Mouse (Mus musculus) layer of hippocampus, postnatal 10 days (tissue): ENCODE measurements around the gene Atg4d. TPM values are rescaled to one million over a fixed set of nuclear protein-coding genes. Genes with fewer than 3 reads are reported as not detected.
"Not testable (repeated sequence)": the region's sequence is repeated elsewhere in the genome, so short reads cannot be mapped to it uniquely, and the experiment has no call there.

Experiments
- DNase-seq, 2 experiments: peaks; one replicate each; pipeline ENCODE4 v3.0.0; 2021; ENCODE audit warnings: low spot score in 2 of 2
- total RNA-seq, 2 experiments: library from RNA; stranded (reverse); gene quantifications; 2 replicates each; pipeline ENCODE4 v1.2.3; 2021

Atg4d gene
- total RNA-seq, 2 experiments from 2014 or later, result 28.8 to 29.4 TPM

DNA sequence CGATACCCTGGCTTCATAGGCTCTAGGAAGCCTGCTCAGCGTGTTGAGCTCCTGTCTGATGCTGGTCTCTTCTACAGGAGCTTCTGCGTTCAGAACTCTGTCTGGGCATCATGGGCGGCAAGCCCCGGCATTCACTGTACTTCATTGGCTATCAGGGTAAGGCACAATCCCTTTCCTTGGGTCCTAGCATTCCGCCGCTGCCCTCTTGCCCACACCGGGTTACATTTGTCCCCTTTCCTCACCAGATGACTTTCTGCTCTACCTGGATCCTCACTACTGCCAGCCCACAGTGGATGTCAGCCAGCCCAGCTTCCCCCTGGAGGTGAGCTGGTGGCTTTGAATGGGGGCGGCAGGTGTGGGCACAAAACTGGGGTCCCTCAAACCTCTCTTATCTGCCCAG, 7.3 kb downstream of the Atg4d start:
- no peak for DNase-seq

DNA sequence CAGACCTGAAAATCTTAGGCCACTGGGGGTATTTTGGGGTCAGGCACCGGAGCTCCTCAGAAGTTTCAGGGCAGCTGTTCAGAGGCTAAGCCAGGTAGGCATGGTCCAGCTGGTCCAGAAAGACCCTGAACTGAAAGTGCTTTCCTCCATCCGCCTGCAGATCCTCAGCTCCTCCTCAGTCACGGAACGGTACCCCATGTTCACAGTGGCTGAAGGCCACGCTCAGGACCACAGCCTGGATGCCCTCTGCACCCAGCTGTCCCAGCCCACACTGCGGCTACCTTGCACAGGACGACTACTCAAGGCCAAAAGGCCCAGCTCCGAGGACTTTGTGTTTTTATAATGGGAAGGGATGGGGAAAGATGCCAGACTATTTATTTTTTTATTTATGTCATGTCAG, 8.0 kb downstream of the Atg4d start:
- no peak for DNase-seq

DNA sequence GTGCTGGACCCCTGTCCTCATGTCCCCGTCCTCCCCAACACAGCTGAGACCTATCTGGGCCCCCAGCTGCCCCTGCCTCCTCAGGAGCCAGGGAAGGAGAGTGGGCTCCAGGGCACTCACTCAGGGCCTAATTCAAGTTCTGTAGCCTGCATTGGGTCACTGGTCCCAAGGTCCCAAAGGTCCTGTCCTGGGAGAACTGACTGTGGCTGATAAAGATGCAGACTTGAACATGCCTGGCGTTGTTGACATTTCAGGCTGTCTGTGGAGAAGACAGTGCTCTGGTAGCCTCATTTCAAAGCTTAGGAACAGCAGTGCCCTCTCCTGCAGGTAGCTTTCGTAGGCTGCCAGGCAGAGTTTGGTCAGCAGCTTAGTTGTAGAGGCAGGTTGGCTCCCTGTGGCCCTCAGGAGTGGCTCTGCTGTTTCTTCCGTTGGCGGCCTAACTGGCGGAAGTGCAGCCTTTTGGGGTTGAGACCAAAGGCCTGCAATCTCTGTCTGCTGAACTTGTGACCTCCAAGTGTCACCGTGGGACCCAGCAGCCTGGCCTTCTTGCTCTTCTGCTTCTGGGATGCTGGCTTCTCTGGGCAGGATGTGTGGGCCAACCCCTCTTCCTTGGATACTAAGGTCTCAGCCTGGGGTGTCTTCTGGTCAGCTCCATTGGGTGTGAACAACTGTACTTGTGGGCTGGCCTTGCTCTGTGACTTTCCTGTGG, 8.6 kb downstream of the Atg4d start:
- no peak for DNase-seq

DNA sequence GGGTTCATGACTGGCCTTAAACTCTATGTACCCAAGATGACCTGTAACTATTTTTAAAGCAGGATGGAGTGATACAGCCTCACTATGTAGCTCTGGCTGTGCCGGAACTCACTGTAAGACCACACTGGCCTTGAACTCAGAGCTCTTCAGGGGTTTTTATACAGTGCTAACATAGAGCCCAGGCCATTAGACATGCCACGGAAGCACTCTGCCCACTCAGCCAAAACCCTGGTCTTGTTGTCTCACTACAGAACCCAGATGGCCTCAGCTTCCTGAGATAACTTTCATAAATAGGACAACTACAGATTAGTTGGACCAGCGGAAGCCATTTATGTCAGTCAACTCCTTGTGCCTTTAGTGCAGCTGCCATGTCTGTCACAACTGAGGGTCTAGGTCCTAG, 9.2 kb downstream of the Atg4d start:
- no peak for DNase-seq

DNA sequence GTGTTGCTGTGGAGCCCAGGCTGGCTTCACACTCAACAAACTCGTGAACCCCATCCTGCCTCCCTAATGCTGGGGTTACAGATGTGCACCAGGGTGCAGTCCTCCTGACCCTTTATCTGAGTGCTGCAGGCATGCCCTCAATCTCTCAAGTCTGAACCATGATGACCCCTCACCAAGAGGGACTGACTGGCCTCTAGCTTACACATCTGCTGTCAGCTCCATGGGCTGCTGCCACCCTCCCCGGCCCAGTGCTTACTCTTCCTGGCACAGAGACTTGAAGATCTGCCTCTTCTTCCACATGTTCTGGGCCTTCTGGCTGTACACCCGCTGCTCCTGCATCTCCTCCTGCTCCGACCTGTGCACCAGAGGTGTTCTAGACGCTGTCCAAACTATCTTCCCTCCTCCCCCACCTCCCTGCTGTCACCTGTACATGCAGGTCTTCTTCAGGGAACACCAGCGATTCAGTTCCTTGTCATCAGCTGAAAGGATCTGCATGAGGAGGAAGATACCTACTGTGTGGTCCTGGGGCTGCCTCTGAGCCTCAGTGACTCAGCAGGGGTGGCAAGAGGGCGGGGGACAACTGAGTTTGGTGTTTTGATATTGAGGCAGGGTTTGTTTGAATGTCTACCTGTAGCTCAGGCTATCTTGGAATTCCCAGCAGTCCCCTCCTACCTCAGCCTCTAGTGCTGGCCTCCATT, 10.1 kb downstream of the Atg4d start:
- no peak for DNase-seq

DNA sequence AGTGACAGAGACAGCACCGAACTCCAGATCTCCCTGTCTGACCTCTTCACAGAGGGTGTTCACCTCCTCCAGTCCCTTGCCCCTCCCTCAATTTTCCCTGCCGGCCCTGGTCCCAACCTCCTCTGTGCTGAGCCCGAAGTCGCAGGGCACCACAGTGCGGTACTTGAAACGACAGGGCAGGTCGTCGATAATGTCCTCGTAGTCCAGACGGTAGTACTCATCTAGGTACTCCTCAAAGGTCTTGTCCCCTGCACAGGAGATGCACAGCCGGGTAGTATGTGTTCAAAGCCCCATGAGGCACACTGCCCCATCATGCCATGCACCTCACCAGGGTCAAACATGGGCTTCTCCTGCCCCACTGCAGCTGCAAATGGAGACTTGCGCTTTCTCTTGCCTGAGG, 10.6 kb downstream of the Atg4d start:
- DNase-seq, result no peak

DNA sequence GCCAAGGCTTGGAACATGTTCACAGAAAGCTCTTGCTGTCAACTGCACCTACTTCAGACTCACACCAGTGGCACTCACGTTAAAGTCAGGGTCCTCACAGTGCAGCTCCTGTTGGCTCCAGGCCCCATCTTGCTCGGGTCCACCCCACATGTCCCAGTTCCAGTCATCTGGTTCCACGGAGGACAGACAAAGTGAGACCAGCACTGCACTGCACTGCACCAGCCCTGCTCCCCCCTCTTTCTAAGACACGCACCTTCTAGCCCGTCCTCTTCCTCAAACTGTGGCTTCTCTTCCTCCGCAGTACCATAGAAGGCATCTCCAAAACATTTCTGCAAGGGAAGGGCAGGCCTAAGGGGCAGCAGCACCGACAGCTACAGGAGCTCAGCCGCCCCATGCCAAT, 11.2 kb downstream of the Atg4d start:
- DNase-seq, result no peak

DNA sequence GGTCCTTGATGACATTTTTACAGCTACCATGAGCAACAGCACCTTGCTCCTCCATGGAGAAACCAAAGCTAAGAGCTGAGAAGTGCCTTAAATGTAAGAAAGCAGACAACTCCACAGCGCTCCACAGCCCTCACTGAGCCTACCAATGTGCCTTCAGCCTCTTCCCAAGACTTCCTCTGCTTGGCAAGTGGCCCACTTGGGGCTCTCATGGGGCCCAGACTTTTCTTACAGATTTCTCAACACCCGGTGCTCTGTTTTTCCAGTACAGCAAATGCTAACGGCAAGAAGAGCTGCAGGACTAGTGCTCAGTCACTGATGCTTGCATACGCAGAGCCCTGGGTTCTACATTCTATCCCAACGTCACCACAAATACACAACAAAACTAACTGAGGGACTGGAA, 12.7 kb downstream of the Atg4d start:
- DNase-seq, result no peak

DNA sequence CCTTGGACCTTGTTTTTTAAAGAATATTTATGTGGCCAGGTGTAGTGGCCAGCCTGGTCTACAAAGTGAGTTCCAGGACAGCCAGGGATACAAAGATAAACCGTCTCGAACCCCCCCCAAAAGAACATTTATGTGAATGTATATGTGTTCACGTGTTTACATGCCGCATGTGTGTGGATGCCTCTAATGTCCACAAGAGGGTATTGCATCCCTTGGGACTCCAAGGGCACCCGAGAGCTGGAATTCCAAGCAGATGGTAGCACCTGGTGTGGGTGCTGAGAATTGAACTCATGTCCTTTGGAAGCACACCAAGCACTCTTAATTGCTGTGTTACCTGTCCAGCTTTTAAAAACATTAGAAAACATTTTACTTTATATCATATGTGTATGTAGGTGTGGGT, 18.5 kb downstream of the Atg4d start:
- no peak for DNase-seq

DNA sequence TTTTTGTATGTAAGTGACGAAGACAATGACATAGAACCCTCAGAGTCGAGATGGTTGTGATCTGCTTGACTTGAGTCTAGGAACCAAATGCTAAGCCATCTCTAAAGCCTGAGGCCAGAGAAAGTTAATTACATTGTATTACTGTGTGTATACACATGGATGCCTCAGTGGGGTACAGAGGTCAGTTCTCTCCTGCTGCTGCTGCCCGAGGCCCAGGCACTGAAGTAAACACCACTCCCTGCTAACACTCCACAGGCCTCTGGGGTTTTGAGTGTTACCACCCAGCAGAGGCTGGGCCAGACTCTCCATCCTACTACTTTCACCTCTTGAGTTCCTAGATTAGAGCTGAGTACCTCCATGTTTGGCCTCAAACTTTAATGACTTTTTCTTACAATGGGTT, 18.9 kb downstream of the Atg4d start:
- no peak for DNase-seq

DNA sequence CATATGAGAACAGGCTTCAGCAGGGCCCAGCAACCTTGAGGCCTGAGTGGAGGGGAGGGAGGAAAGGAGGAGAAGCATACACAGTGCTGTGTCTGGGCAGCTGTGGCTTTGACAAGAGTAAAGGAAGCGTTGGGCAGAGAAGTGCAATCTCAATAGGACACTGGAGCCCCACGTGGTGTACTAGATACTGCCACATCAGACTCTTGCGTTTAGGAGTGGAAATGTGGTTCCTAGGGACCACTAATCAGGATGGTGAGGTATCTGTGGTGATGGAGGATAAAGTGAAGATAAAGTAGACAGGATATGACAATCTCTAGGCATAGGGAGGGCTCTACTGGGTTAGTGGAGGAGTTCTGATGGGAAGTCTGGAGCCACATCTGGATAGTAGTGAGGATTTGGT, 21.7 kb downstream of the Atg4d start:
- no peak for DNase-seq

DNA sequence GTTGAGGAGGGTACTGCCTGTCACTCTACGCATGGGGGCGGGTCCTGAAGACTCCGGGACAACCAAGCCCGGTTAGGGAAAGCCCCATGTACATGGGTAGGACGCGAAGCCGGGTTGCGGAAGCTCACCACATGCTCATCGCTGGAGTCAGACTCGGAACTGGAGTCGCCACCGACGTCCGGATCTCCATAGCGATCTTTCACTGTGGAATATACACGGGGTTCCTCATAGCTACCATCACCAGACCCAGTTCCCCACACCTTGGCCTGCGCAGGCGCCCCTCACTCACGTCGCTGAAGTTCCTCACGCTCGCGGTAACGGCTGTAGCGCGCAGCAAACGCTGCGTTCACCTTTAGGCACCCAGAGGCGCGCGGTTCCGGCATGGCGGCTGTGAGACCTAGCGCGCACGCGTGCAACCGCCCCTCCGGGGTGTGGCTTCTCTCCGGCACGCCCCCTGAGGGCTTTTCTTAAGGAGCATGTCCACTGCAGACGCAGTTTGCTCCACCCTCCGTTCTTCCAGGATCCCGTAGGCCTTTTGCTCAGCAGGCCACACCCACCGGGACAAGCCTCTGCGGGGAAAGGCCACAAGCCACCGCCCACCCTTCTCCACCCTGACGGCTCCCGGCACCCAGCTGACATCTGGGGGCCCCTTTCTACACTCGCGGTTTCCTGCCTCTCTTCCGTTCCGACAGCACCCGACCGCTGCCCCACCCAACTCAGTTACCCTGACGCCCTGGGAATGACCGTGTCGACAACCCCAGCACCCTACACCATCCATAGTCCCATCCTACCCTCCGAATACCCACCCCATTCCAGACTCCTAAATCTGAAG, 22.7 kb downstream of the Atg4d start, which contains the start of gene Kri1:
Gene Kri1, minus strand, starts transcription at position 399 of the 832 bp plus-strand sequence.
- peak; percentile 95 to 97 for DNase-seq

DNA sequence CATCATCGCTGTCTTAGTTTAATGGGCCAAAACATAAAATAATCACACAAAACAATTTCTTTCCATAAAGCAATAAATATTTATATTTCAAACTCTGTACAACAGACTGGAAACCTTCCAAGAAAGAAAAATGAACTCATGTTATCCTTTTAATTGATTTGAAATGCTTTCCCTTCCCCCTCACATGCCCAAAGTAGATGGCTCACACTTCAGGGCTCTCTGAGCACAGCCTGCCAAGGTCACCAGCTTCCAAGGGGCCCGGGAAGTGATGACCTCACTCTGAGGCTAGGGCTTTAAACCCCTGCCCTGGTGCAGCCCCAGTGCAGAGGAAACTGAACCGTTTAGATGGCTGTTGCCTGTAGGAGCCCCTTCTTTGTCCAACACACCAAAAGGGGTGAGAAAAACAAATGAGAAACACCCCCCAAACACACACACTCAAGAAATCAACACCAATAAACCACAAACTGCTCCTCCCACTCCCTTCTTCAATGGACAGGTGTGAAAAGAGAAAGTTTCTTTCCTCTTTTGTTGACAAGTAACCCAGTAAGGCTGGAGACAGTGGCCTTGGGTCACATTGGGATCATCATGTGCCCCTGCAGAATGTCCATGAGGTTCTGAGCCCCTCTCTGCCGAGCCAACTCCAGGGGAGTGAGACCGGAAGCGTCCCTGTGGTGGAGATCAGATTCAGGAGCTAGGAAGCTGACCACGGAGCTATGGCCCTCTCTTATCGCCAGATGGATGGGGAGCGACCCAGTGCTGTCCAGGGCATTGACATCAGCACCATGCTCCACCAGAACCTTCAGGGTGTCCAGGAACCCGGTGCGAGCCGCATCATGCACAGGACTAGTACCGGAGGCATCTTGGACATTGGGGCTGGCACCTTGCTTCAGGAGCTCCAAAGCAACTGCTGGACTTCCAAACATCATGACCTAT, 23.6 kb downstream of the Atg4d start:
- DNase-seq, result no peak

DNA sequence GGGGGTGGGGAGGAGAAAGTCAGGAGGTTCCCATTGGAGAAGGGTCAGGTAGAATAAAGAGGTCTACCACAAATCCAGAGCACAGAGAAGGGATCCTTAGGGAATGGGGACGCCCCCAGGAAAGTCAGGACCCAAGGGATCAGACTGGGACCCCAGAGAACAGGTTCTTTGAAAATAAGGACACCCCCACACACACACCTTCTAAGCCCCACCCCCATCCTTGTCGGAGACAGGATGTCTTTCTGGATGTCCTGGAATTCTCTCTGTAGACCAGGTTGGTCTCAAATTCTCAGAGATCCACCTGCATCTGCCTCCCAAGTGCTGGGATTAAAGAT, 24.2 kb downstream of the Atg4d start:
- DNase-seq, result no peak

DNA sequence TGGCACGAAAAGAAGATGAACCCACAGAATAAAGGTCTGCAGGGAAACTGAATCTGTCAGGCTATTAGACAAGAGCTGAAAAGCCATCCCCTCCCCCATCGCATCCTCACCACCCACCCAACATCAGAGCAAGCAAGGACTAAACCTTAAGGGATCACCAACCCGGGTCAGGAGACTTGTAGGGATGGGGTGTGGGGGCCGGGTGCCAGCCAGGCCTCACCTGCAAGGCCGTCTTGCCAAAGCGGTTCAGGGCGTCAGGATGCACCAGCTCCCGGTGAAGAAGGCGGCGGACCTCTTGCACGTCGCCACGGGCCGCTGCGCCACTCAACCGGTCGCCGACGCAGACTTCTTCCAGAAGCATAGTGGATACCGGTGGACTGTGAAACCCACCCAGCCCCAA, 25.5 kb downstream of the Atg4d start:
- DNase-seq, result no peak

DNA sequence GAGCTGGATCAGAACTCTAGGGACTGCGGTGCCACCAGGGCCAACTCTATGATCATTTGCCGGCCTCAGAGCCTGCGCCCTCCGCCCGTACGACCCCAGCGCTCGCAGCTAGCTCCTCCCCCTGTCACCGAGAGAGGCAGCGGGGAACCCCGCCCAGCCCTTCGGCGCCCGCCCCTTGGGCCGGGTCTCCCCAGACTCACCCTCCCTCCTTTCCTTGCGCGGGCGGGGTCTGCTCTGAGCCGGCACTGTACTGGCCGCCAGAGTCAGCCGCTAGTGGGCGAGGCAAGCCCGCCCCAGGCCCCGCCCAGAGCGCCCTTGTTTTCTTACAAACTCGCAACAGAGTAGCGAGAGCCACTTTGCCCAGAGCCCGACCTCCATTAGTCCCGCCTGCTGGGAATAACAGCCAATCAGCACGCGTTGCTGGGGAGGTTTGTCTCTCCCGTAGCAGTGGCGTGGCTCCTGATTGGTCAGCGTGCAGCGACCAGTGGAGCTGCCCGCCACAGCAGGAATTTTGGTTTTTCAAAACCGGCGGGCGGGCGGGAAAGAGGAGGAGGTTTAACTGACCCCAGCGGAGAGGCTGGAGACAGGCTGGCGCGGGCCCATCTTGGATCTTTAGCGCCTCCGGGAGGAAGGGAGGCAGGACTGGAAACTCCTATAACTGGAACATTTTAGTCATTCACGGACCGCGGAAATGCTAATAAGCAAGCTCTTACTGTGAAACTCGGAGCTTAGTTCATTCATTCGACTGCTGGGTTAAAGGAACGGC, 26.1 kb downstream of the Atg4d start, which contains the start of gene Cdkn2d:
Gene Cdkn2d, minus strand, starts transcription at position 386 of the 766 bp plus-strand sequence.
- peak; percentile 99 to 100 for DNase-seq

DNA sequence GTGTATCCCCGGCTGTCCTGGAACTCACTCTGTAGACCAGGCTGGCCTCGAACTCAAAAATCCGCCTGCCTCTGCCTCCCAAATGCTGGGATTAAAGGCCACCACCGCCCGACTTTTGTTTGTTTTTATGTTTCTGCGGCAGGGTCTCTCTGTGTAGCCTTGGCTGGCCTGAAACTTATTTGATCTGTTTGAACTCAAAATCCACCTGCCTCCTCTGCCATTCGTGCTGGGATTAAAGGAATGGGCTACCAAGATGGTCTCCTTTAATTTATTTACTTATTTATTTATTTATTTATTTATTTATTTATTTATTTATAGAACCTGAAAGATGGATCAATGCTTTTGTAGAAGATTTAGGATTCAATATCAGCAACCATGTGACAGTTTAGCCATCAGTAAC, 26.8 kb downstream of the Atg4d start:
- DNase-seq, result not testable (repeated sequence)

DNA sequence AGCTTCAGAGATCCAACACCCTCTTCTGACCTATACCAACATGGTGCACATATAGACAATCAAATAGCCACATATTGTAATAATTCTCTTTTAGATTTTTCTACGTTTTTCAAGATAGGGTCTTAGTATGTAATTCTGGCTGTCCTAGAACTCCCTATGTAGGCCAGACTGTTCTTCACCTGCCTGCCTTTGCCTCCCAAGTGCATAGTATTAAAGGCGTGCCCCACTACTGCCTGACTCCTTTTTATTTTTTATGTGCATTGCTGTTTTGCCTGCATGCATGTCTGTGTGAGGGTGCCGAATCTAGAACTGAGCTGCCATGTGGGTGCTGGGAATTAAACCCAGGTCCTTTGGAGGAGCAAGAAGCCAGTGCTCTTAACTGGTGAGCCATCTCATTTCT, 27.2 kb downstream of the Atg4d start:
- DNase-seq, result no peak

DNA sequence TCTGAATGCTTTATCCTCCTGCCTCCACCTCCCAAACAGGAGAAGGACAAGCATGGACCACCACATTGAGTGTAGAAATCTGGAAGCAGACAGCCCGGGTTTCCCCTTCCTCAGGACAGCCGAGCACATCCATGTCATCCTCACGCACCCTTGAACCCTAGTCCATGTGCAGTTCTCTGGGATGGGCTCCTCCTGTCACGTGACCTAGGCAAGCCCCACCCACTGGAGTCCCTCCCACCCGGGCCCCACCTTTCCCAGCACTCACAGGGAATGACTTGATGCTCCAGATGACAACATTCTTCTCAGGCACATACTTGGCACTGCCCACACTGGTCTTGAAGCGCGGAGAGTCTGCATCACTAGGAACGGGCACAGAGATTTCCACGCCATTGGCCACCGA, 33.9 kb downstream of the Atg4d start:
- no peak for DNase-seq

DNA sequence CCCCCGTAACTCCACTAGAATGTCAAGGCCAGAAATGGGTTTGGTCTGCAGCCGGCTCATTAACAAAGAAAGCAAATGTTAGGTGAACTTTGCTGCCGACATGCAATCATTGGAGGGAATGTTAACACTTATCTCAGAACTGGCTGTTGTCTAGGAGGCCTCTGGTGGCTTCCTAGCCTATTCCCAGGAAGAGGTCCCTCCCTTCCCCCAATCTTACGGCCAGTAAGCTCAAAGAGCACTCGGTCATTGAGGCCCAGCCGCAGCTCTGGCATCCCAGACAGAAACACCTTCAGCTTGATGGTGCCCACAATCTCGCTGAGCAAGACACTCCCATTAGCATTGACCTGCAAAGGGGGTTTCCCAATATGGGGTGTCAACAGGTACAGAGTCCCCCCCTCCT, 40.0 kb downstream of the Atg4d start:
- no peak for DNase-seq
